Mouse (Mus musculus) ES-E14 (cell line): ENCODE results near the gene Cd300ld. TPM values are rescaled to one million over a fixed set of nuclear protein-coding genes. Genes with fewer than 3 reads are reported as not detected.

Experiments used
- DNase-seq: peaks from one replicate; pipeline ENCODE4 v3.0.0-alpha.2; 2013; ENCODE audit warnings: low read depth, low spot score
- H3K27ac ChIP-seq: 2 replicates; pipeline ENCODE4 v1.5.1; 2012; ENCODE audit warnings: low read depth, mild to moderate bottlenecking, low read length, moderate library complexity, mixed read lengths; ENCODE audit not compliant: poor library complexity, insufficient read depth, severe bottlenecking
- H3K36me3 ChIP-seq: 2 replicates; pipeline ENCODE4 v1.6.1; 2012; ENCODE audit warnings: mild to moderate bottlenecking, low read length, moderate library complexity, mixed read lengths; ENCODE audit not compliant: control insufficient read depth, poor library complexity, insufficient read depth, severe bottlenecking
- H3K4me1 ChIP-seq, 2 experiments: fragments of 150-350 bp in 1 of 2; sonication (generic) in 1 of 2; 2 replicates each; pipeline ENCODE4 v1.6.1; 2012; ENCODE audit warnings: low read length in 2 of 2, mild to moderate bottlenecking in 1 of 2, mixed read lengths in 1 of 2; ENCODE audit not compliant: control insufficient read depth in 2 of 2, insufficient read depth in 2 of 2, poor library complexity in 1 of 2
- H3K4me3 ChIP-seq, 2 experiments: fragments of 150-350 bp in 1 of 2; sonication (generic) in 1 of 2; 2 replicates each; pipeline ENCODE4 v1.5.1; 2012; ENCODE audit warnings: low read length in 2 of 2, low read depth in 1 of 2, mild to moderate bottlenecking in 1 of 2, mixed read lengths in 1 of 2; ENCODE audit not compliant: insufficient read depth in 1 of 2, poor library complexity in 1 of 2, severe bottlenecking in 1 of 2
- H3K9ac ChIP-seq: 2 replicates; pipeline ENCODE4 v1.6.1; 2012; ENCODE audit warnings: low read depth, mild to moderate bottlenecking, low read length, mixed read lengths; ENCODE audit not compliant: poor library complexity, insufficient read depth, severe bottlenecking
- H3K9me3 ChIP-seq: fragments of 150-350 bp; sonication (generic); 2 replicates; pipeline ENCODE4 v1.6.1; 2012; ENCODE audit warnings: low read depth, mild to moderate bottlenecking, low read length; ENCODE audit not compliant: control insufficient read depth, insufficient read depth
- CHD2 ChIP-seq: IDR thresholded peaks from 2 replicates; pipeline ENCODE4 v1.6.1; 2014; ENCODE audit warnings: mild to moderate bottlenecking, low read depth, low read length, inconsistent platforms
- HCFC1 ChIP-seq: IDR thresholded peaks from 2 replicates; pipeline ENCODE4 v1.6.1; 2012; ENCODE audit warnings: low read length, inconsistent platforms, borderline replicate concordance; ENCODE audit not compliant: insufficient read depth
- MAFK ChIP-seq: IDR thresholded peaks from 2 replicates; pipeline ENCODE4 v1.6.1; 2014; ENCODE audit warnings: mild to moderate bottlenecking, low read depth, low read length, inconsistent platforms; ENCODE audit not compliant: insufficient read depth
- ZC3H11A ChIP-seq: IDR thresholded peaks from 2 replicates; pipeline ENCODE4 v1.6.1; 2012; ENCODE audit warnings: low read depth, mild to moderate bottlenecking, inconsistent platforms, low read length, borderline replicate concordance
- ZNF384 ChIP-seq: IDR thresholded peaks from 2 replicates; pipeline ENCODE4 v1.6.1; 2012; ENCODE audit warnings: low read depth, low read length, inconsistent platforms
- in situ Hi-C, 2 experiments: fragments of 600-800 bp; cut with MboI; formaldehyde crosslinking; loops; one replicate each; pipeline ENCODE4 v1.15.1; 2025; ENCODE audit warnings: low sequenced_read_pairs in 2 of 2, inconsistent platforms in 1 of 2; ENCODE audit not compliant: unreplicated experiment in 2 of 2
- total RNA-seq: library from RNA; depleted of rRNA; stranded (reverse); fragments of 300-350 nt; gene quantifications from 2 replicates; pipeline ENCODE4 v1.2.3, GENCODE M21; 2012; rRNA removed

The Cd300ld gene
- total RNA-seq, 1 experiment = 0.09 TPM

GRCm38 (mm10) chr11:114965182-114965828 lies 24.4 kb downstream of the Cd300ld start:
- Histone ChIP-seq H3K9me3 (no peaks in the 10 kb centered on the region), H3K4me1 (peaks cover 0 to 3% of the 10 kb centered on the region in 2 experiments; a peak in 1 of 4 replicates), H3K4me3 (no peak overlapping the region), H3K36me3 (no peaks in the 10 kb centered on the region), H3K27ac (no peak overlapping the region), H3K9ac (no peak overlapping the region)
- in situ Hi-C loops = no loop called here
- DNase-seq = no peak
- TF ChIP-seq MAFK (no peak), CHD2 (no peak), ZC3H11A (no peak), ZNF384 (no peak), HCFC1 (no peak)

DNA sequence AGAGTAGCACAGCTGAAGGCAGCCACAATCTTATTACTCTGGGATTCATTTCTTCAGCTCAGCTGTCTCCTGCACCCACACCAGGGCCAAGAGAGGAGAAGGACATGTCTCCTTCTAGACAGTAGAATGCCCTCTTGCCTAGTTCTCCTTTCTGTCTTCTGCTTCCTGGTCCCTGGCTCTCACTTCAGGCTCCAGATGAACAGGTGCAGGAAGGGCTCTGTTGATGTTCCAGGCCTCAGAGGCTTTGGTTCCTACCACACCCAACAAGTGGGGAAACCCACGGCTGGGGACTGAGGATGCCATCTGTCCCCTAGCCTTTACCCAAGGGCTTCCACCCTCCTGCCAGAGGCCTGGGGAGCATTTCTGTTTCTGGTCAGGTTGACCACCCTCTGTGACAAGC lies 29.4 kb downstream of the Cd300ld start:
- TF ChIP-seq MAFK (no peak), HCFC1 (no peak), CHD2 (no peak), ZNF384 (no peak), ZC3H11A (no peak)
- no peaks in the 10 kb centered on the region for H3K36me3 ChIP-seq
- peaks cover 0 to 4% of the 10 kb centered on the region in 2 experiments; a peak in 1 of 4 replicates for H3K4me1 ChIP-seq
- DNase-seq = no peak
- H3K9me3 ChIP-seq = no peaks in the 10 kb centered on the region
- no peak overlapping the region for H3K9ac ChIP-seq
- in situ Hi-C loops = no loop called here
- H3K4me3 ChIP-seq = no peak overlapping the region
- H3K27ac ChIP-seq = no peak overlapping the region

GRCm38 (mm10) chr11:114934144-114934543 lies 55.6 kb downstream of the Cd300ld start, which contains the start of gene Cd300lb:
Cd300lb (minus strand) TSS chr11:114934386.
- H3K27ac ChIP-seq = no peak within 1 kb of the TSS
- H3K9ac ChIP-seq = no peak within 1 kb of the TSS
- H3K36me3 ChIP-seq = no peaks in the 10 kb centered on the region
- in situ Hi-C loops = no loop called here
- DNase-seq = no peak
- H3K4me3 ChIP-seq = no peak within 1 kb of the TSS
- no peaks in the 10 kb centered on the region for H3K4me1 ChIP-seq
- TF ChIP-seq MAFK = no peak
- TF ChIP-seq ZNF384 = no peak
- TF ChIP-seq HCFC1 = no peak
- TF ChIP-seq ZC3H11A = no peak
- TF ChIP-seq CHD2 = no peak
- H3K9me3 ChIP-seq = no peaks in the 10 kb centered on the region

DNA sequence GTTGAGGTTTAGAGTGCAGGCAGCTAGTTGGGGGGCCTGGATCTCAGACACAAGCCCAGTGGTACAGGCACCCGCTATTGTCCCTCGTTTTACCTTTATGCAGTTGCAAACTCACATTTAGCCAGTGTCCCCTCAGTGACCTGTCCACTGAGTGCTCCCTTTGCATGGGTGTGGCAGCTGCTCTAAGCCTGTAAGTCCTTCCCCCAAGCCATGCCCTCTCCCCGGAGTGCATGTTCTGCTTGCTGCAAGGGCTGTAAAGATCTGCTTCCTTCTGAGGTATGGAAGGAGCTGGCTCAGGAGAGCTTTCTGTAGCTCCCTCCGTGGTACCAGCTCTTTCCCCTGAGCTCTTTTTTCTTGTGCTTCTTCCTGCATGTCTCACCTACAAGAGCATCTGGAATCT lies 56.1 kb downstream of the Cd300ld start:
- TF ChIP-seq ZNF384 (no peak), HCFC1 (no peak), ZC3H11A (no peak), CHD2 (no peak), MAFK (no peak)
- in situ Hi-C loops = no loop called here
- no peak overlapping the region for H3K27ac ChIP-seq
- DNase-seq = no peak
- no peak overlapping the region for H3K9ac ChIP-seq
- no peaks in the 10 kb centered on the region for H3K9me3 ChIP-seq
- no peak overlapping the region for H3K4me3 ChIP-seq
- no peaks in the 10 kb centered on the region for H3K4me1 ChIP-seq
- H3K36me3 ChIP-seq = no peaks in the 10 kb centered on the region

Other genes with a start within 250 kb of the Cd300ld start
- gene Kif19a, start 224.5 kb downstream of the Cd300ld start, total RNA-seq = 0.90 and 1.1 TPM in 2 replicates
- 1.6 and 1.7 TPM in 2 replicates for gene Btbd17, start 194.0 kb downstream of the Cd300ld start, total RNA-seq
- 0.27 TPM in 1 of 2 replicates, not detected in the other for gene Gpr142, start 191.0 kb downstream of the Cd300ld start, total RNA-seq
- 35.9 and 36.5 TPM in 2 replicates for gene Gprc5c, start 138.8 kb downstream of the Cd300ld start, total RNA-seq
- gene Cd300a, start 99.9 kb downstream of the Cd300ld start, total RNA-seq = 0.22 and 0.58 TPM in 2 replicates
- not detected in 2 replicates for gene Cd300lb, start 55.5 kb downstream of the Cd300ld start, total RNA-seq
- gene Cd300c, start 20.8 kb downstream of the Cd300ld start, total RNA-seq = not detected in 2 replicates
- not detected in 2 replicates for gene Cd300c2, start 12.0 kb upstream of the Cd300ld start, total RNA-seq
- gene Cd300ld2, start 26.3 kb upstream of the Cd300ld start, total RNA-seq = not detected in 2 replicates
- not detected in 2 replicates for gene Cd300ld4, start 37.1 kb upstream of the Cd300ld start, total RNA-seq
- not detected in 2 replicates for gene Cd300ld5, start 47.8 kb upstream of the Cd300ld start, total RNA-seq
- gene Cd300ld3, start 58.5 kb upstream of the Cd300ld start, total RNA-seq = not detected in 2 replicates
- 0.09 and 0.11 TPM in 2 replicates for gene Cd300e, start 72.3 kb upstream of the Cd300ld start, total RNA-seq
- 0.67 and 0.85 TPM in 2 replicates for gene Rab37, start 101.5 kb upstream of the Cd300ld start, total RNA-seq
- 0.40 and 0.42 TPM in 2 replicates for gene Cd300lf, start 144.1 kb upstream of the Cd300ld start, total RNA-seq
- gene Slc9a3r1, start 173.4 kb upstream of the Cd300ld start, total RNA-seq = 40.3 and 43.9 TPM in 2 replicates
- 14.7 and 17.2 TPM in 2 replicates for gene Tmem104, start 197.6 kb upstream of the Cd300ld start, total RNA-seq
- 16.9 and 19.3 TPM in 2 replicates for gene Nat9, start 197.9 kb upstream of the Cd300ld start, total RNA-seq